Mouse (Mus musculus) frontal cortex, adult (tissue): Measurements from ENCODE around the gene Iqschfp.

ENCODE experiments used
- ATAC-seq: cut with Nextera tagmentation; 2 replicates; pipeline ENCODE4 v1.9.2; 2017; ENCODE audit warnings: mild to moderate bottlenecking, moderate library complexity, mixed read lengths; ENCODE audit not compliant: low TSS enrichment

Iqschfp gene

DNA sequence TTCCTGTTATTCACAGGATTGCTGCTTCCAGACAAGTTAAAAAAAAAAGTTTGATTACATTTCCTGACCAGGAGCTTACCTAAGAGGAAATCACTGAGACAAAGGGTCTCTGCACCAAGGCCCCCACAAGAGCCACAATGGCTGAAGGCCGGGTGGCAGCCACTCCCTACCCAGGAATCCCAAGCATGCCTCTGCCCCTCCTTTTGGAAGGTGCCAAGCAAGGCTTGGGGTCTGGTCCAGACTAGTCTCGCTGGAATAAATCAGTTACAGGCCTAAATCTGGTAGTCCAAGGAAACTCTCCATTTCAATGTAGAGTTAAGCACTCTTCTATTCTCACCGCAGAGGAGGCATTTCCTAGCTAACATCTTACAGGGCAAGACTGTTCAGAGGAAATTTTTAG, 600.5 kb downstream of the Iqschfp start:
- ATAC-seq, result no peak

DNA sequence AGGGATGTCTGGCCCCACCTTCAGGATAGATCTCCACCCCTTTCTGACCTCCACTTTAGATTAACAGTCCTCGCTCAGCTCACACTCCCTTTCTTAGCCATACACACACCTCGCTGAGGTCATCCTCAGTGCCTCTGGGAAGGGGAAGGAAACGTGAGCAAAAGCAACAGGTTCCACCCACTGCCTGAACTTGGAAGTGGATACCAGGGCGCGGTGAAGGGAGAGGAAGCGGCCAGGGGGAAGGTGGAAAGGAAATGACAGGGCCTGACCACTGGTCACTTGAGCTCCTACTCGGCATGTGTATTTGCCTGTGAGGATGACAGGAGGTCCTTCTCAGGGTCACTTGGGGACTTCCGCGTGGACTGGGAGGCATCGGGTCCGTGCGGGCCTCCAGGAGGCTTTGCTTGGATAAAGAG, 601.1 kb downstream of the Iqschfp start:
- ATAC-seq, result no peak

DNA sequence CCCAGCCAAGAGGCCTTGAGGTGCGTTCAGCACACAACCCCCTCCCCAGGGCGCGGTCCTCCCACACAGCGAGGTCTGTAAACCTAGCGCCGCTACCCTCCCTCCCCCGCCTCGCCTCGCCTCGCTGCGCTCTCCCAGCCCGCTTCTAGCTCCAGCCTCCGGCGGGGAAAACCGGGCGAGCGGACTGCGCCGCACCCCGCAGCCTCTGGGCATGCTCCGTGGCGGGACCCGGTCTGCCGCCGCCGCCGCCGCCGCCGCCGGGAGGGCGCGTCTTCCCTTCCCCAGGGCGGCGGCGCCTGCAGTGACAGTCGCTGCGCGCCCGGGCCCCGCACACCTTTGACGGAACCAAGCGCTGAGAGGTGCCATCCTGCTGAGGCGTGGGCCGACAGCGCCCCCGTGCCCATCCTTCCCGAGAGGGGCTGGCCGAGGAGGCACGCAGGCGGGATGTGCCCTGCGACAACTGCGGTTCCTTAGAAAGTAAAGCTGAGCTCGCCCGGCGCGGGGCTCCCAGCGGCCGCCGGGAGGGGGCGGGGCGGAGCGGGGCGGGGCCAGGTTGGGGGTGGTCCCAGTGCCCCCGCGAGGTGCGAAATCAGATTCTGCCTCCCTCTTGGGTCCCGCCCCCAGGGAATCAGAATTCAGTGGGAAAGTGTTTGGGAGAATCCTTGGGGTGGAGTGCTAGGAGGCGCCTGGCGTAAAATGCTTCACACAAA, 601.7 kb downstream of the Iqschfp start:
- peak; percentile 54 for ATAC-seq

DNA sequence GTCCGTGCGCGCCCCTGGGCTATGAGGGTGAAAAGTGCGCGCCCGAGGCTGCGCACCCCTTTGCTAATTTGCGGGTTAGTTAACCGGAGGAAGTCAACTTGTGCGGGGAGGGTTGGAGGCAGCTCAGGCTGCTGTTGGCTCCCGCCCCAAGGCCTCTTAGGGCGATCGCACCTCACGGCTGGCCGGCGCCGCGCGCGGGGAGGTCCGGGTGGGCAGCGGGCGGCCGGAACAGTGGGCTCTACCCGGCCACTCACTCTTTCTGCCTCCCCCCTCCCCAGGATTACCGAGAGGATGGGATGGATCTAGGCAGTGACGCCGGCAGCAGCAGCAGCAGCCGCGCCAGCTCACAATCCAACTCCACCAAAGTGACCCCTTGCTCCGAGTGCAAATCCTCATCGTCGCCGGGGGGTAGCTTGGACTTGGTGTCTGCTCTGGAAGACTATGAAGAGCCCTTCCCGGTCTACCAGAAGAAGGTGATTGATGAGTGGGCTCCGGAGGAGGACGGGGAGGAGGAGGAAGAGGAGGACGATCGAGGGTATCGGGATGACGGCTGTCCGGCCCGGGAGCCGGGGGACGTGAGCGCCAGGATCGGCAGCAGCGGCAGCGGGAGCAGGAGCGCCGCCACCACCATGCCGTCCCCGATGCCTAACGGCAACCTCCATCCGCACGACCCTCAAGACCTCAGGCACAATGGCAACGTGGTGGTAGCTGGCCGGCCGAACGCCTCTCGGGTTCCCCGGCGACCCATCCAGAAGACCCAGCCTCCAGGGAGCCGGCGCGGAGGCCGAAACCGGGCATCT, 602.5 kb downstream of the Iqschfp start:
- ATAC-seq, result peak; percentile 3; the same call in 1 of the 2 replicates

DNA sequence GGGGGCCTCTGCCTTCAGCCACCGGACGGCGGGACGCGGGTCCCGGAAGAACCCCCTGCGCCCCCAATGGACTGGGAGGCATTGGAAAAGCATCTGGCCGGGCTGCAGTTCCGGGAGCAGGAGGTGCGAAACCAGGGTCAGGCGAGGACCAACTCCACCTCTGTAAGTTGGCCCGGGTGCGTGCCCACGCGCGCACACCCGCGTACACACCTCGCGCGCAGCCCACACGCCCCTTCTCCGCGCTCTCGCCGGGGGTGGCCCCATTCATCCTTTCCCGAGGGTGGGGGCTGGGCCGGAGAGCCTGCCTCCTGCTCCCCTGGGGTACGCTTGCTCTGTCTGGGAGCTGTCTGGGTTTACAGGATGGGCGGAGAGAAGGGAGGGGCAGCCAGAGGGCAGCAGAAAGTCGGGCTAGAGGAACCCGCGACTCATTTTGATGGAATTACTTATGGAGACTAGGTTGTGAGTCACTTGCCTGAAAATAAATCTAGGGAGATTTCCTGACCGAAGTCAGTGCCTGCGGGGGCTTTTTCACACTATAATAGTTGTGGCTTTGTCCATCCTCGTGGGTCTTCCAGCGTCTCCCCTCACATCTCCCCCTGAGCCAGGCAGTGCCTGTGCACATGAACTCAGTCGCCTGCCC, 603.2 kb downstream of the Iqschfp start:
- peak; percentile 56 for ATAC-seq

DNA sequence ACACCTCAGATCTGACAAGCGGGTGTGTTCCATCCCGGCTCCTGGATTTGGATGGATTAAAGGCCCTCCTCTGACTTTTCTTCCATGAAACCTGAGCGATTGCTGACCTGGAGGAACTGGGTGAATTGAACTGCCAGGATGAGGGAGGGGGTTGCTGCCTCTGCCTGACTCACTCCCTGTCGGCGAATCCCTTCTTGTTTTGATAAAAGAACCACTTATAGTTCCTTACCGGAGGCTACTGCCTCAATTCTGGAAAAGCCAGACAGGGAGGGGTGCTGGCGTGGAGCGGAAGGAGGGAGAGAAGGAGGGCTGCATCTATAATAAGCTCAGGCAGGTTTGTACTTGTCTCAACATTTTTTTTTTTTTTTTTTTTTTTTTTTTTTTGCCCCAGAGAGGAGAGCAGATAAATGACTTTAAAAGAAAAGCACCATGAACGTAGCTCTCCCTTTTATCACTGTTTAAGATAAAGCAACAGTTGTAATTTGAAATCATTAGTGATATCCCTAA, 603.8 kb downstream of the Iqschfp start:
- peak; percentile 16 for ATAC-seq

DNA sequence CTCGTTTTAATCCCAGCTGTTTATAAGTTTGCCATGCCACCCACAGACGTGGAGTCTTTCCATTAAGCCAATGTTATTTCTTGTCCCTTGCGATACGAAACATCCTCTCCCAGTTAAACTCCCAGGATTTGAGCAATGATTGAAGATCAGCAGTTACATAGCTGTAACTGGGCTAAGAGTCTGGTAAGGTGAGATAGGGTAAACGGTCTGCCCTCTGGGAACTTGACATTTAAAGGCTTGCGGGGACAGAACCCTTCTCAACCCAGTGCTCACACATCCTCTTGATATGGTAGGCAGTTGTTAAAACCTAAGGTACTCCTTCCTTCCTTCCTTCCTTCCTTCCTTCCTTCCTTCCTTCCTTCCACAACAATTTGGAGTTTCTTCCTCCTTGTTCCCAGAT, 604.5 kb downstream of the Iqschfp start:
- ATAC-seq, result no peak

DNA sequence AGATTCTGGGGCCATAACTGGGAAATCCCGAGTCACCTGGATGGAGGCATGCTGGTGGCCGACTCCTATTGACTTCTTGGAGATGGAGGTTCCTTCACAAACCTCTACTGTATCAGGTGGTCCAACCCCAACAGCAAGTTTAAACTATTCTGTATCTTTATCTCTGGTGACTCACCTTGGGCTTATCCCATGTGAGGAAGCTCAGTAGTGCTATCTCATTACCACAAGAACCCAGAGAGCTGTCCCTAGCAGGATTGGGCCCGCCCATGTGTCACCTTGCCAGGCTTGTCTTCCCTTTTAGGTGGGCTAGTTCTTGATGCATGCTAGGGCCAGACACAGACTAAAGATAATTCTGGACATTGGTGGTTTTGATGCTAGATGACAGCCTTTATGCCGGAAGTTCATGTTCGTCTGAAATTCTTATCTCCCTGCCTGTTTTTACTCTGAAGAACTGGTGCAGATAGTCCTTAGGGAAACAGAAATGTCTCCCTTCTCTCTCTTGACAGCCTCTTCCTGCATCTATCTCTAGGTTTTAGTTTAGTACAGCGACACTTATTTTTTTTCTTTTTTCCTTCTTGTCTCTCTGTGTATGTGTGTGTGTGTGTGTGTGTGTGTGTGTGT, 607.6 kb downstream of the Iqschfp start:
- ATAC-seq, result no peak

DNA sequence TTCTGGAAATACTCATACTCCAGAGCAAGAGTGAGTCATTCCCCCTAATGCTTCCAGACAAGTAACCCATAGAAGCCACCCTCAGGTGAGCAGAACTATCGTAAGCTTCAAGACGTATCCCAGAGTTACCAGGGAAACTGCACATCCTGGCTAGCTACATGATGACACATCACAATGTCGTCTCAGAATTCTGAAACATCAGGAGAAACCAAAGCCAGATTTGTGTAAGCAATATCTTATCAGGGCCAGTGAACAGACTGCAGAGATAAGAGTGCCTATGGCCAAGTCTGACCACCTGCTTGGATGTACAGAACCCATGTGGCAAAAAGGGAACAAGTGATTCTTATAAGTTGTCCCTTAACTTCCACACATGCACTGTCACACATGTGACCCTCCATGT, 612.8 kb downstream of the Iqschfp start:
- no peak for ATAC-seq

DNA sequence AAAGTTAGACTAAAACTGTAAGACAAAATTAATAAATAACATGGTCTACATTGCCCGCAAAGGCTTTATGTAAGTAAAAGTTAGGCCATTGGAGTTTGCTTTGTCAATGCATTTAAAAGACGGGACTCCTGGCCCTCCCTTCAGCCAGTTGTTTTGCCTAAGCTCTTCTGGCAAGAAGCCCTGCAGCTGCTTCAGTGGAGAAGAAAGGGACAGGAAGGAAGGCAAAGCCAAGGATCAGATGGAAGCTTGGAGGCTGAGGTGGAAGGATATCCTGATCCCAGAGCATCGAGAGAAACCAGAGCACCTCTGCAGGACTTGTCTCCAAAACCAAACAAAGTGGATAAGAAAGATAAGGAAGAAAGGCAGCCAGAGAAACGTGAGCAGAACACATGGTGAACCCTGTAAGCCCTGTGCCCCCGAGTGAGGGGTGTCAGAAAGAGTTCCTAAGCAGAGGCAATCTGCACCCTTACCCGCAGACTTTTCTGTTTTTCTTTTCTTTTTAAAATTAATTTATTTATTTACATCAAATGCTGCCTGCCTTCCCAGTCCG, 614.8 kb downstream of the Iqschfp start:
- ATAC-seq, result no peak

DNA sequence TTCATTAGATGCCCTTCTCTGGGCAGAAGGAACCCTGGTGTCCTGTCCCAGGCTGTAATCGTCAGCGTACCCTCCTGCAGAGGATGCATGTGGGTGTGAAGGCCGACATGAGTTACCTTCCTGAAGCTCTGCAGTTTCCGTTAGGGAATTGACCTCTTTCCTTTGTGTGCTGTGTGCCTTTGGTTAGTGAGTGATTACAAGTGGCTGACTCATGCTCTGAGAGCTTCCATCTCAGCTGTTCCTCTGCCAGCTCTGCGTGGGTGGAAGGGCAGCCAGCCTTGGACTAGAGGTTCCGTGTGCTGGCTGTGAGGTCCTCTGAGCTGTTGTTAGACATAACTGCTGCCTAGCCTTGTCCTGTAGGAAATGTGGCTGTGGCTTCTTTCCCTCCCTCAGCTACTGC, 616.6 kb downstream of the Iqschfp start:
- ATAC-seq, result peak; percentile 78

DNA sequence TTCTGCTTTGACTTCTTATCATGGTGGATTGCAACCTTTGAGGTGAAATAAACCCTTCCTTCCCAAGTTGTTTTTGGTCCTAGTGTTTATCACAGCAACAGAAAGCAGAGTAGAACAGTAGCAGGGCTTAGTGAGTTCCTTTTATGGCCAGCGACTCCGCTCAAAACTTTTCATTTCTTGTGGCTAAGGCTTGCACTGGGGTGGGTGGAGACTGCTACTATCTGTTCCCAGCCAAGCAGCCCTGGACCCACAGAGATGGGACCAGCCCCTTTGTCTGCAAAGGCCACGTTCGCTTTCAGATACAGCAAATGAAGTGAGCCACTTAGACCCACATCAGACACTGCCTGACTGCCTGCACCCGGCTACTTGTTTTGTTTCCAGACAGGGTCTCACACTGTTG, 618.8 kb downstream of the Iqschfp start:
- no peak for ATAC-seq

DNA sequence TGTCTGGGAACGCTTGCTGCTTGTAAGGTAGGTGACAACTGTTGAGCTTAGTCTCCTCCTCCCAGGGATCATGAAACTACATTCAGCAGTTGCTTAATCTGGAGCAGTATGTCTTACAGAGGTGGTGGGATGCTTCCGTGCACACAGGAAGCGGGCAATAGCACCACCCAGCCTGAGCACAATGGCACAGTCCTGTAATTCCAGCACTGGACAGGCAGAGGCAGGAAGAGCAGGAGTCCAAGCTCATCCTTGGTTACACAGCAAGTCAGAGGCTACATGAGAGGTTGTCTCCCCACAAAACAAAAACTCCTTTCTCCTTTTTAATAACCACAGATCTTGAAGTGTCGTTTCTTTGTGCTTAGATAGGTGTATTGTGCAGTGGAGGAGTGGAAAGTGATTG, 619.7 kb downstream of the Iqschfp start:
- no peak for ATAC-seq

DNA sequence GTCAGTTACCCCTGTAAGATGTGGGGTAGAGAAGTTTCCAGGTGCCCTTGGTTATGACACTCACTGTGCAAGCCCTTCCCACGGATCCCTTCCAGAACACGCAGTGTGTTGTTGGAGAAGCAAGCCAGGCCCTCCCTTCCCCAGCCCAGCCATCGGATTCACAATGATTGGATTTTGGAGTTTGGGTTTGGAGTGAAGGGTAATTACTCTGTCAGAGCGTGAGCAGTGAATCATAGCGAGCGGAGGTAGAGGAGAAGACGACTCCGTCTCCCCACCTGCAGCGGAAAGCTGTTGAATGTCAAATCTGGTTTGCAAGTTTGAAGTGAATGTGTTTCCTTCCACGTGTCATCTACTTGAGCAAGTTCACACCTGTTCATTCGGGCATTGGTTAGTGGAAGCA, 620.3 kb downstream of the Iqschfp start:
- ATAC-seq, result no peak

DNA sequence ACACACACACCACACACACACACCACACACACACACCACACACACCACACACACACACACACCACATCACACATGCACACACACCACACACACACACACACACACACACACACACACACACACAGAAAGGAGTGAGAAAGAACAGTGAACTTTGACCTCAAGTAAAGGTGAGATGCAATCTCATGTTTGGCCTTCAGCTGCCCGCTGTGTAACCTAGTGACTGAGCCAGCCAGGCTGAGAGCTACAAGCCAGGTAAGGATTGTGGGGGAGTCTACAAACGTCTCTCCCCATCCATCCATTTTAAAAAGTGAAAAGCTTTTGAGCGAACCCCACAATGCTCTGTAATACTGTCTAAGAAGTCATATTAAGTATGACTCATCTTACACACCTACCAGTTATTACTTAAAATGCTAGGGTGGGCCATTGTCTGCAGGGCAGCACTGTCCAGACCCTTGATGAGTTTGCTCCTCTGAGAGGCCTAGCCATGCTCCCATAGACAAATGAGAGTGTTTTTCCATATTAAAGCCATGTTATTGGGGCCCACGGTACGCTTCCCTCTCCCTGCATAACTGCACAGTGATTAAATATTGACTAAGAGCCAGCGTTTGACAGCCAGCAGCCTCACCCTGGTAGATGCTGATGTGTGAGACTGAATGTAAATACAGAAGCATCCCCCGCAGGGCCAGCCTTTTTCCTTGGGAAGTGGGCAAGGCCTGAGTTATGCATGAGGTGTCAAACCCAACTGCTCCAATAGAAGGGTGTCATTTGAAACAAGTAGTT, 621.5 kb downstream of the Iqschfp start:
- no peak for ATAC-seq

DNA sequence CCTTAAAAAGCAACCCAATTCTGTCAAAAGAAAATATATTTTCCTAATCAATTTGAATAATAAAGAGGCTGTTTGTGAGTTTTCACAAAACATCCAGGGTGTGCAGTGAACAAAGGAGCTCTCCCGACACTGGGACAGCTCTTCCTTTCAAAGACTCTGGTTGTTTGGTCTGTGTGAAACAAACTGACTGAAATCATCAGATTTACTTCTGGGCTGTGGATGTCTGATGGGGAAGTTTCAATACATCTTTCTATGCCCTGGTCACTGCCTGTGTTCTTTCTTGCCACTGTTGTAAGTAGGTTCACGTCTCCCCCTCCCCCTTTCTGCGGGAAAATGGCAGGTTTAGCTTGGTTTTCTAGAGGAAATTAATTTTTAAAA, 622.1 kb downstream of the Iqschfp start:
- ATAC-seq, result no peak

DNA sequence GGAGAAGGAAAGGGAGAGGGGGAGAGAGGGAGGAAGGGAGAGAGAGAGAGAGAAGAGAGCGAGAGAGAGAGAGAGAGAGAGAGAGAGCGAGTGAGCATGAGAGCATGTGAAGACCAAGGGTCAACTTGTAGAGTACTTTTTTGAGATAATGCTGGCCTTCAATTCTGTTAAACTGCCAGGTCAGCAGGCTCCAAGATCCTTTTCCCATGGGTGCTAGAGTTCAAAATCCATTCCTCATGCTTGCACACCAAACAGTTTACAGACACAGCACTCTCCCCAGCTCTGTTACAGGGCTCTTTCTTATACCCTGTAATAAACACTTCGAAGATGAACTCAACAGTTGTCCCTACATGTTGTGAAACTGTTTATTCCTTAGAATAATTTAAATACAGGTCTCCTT, 622.7 kb downstream of the Iqschfp start:
- no peak for ATAC-seq

DNA sequence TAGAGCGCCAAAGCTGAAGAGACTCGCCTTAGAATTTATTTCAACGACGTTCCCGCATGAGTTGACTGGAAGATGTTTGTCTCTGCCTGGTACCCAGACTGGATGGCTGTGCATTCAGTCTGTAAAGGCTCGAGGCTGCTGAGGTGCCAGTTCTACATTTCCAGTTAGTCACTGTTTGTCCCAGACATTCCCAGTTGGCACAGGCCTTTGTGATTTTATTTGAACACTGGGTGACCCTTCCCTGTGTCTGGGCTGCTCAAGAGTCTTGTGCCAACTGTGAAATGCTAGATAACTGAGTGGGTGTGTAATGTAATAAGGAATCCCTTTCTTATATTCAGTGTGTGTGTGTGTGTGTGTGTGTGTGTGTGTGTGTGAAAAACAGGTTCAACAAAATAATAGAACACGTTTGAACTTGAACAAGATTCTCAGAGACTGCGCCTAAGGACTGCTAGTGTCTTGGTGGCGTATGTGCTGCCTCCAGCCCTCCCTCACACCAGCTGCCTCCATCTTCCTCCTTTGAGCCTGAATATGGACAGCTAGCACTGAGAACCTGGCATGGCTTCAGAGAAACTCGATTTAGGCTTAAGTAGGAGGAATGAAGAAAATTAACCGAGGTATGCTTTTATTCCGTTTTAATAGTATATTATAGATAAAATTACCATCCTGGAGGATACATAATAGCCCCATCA, 624.5 kb downstream of the Iqschfp start:
- ATAC-seq, result peak; percentile 88

DNA sequence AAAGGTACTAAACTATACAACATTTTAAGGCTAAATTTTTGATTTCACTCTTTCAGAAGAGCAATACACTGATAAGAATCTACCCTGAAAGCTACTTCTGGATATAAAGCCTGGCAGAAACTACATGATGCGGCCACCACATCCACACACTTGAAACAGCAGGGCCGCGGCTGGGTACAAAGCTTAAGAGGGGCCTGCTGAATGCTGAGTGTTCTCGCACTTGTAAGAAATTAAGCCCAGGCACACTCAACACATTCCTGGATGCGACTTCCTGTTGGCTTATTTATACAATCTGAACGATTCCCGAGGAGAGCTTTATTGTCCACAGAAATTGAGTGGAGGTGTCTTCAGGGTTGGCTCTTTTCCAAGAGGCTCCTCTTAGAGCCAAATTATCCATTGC, 625.2 kb downstream of the Iqschfp start:
- ATAC-seq, result peak; percentile 41; the same call in 1 of the 2 replicates

DNA sequence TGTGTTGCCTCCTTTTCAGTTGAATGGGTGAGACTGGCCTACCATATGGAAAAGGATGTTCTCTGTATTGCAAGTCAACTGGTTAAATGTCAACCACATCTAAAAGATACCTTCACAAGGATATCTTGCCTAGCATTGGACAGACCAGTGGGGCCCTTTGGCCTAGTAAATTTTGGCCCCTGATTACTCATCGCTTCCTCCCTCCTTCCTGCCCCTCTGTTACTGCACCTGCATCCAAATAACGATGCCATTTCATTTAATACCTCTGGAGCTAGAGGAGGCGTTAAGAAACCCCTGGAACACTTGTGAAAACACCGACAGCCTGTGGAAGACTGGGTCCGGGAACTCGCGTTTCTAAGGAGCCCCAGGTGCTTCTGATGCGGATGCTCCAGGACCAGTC, 626.0 kb downstream of the Iqschfp start:
- ATAC-seq, result no peak

DNA sequence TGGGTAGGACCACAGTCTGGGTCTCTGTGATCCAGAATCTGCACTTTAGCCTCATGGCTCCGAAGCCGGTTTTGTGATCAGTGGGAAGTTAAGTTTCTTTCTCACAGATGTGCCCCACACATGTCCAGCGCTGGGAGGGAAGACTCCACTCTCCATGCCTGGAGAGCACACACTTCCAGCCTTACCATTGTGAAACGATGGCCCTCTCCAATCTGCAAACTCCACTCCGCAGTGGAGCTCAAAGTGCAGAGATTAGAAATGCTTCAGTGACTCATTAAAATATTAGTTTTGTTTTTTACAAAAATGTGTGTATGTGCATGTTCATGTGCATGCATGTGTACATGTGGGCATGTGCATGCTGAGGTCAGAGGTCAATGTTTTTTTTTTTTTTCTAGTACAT, 626.6 kb downstream of the Iqschfp start:
- ATAC-seq, result no peak
